Mouse (Mus musculus): ENCODE results near the gene 4933425L06Rik.

The 4933425L06Rik gene

DNA sequence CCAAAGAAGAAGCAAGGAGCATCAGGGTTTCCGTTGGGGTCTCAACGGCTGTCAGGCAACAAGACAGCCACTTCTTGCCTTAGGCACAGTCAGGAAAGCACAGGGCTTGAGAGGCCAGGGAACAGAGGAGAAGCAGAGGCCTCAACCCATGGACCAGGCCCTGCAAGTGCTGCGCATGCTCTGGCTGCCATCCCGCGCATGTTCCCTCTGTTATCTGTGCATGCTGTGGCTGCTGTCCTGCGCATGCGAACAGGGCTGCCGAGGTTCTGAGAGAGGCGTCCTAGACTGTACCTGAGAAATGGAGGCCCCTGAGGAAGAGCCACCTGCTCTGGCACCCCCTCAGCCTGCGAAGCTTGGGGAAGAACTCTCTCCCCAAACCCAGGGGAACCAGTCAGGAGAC, at the start of gene 4933425L06Rik:
Gene 4933425L06Rik, plus strand, starts transcription at position 261 of the 400 bp plus-strand sequence.
- DNase-seq (ENCODE audit: low read depth, low spot score) = no peak

DNA sequence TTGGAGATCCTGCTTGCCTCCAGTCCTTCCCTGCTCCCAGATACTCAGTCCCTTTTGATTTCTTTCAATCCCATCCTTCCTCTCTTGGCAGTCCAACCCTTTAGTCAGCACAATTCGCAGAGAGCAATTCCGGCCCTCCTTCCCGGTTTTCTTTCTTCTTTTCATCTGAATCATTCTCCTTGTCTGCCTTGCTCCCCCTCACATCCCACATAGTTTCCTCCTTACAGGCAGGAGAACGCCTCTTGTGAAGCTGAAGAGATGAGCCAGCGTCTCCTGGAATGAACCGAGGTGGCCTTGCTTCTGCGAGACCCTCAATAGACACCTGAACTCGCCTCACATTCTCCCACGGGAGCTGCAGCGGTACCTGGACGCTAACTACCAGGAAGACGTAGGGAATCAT, 44.1 kb upstream of the 4933425L06Rik start:
- no peak for DNase-seq (ENCODE audit: low read depth, low spot score)

DNA sequence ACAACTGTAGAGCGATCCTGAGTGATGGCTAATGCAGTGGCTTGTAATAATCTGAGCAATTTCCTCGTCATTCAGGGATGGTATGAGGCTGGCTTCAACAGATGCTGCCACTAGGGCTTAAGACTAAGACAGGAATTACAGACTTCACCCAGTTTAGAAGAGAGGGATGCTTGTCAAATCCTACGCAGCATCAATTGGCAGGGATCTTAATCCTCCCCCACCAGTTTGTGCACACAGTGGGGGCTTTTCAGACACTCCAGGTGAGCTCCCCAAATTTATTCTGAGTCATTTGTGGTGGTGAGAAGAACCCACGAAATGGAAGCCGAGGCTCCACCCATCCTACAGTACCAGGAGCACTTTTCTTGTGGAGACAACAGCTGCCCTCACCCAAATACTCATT, 43.6 kb upstream of the 4933425L06Rik start:
- no peak for DNase-seq (ENCODE audit: low read depth, low spot score)

DNA sequence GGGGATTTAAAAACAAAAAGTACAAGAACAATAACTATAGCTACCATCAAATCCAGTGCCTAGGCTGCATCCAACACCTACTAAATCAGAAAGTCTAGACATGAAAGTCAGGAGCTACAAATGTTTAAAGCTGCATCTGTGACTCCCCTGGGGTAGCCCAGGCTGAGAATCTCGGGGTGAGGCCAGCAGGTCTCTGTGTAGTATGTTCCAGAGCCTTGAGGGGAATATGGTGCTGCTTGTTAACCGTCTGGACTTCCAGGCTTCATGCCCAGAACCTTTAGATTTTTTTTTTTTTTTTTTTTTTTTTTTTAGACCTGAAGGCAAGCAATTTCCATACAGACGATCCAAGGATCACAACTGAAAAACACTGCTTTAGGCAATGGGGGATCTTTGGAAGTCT, 38.0 kb upstream of the 4933425L06Rik start:
- DNase-seq (ENCODE audit: low read depth, low spot score) = no peak

DNA sequence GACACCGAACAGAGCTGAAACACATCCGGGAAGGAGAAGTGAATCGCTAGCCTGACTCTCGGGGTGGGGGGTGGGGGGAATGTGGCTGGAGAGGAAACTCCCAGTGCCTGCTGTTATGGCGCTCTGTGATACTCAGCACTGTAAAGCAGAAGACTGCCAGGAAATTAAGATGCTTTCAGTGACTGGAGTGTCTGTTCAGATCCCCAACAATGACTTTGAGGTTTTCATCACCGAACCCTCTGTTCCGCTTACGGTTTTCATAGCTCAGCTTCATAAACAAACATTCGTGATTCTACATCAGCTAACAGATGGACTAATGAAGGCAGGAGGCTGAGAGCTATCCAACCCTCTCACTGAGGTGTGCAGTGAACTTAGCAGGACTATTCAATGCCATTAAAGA, 34.5 kb upstream of the 4933425L06Rik start:
- DNase-seq (ENCODE audit: low read depth, low spot score) = no peak

DNA sequence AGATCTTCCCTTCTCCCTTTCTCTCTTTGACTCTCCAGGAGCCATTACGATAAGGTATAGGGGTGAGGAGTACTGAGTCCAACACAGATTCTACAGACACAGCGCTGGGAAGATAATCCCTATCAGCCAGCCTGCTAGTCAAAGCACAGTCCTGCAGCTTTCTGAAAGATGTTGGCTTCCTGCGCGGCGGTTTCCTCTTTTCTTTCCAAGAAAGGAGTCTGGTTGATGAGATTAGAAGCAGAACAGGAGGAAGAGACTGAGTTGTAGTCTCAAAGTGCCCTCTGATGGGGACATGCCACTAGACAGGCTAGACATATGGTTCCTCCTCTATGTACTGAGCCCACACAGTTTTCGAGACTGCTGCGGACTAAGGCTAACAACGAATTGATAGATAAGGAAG, 33.3 kb upstream of the 4933425L06Rik start:
- DNase-seq (ENCODE audit: low read depth, low spot score) = no peak

DNA sequence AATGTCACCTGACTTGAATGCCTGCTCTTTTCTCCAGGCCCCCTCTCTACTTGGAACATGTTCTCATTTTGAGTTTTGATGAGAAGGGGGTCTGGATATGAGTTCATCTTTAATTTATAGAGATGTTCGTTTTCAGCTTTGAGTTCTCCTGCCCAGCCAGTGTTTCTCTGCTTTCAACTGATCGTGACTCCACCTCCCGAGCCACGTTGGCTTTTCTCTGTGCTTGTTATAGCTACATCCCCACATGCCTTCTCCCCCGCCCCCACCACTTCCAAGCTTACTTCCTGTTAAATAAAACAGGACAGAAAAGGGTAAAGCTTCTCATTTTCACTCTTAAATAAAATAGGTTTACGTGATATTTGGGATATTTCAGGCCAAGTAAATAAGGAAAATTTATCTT, 30.5 kb upstream of the 4933425L06Rik start:
- DNase-seq (ENCODE audit: low read depth, low spot score) = no peak

DNA sequence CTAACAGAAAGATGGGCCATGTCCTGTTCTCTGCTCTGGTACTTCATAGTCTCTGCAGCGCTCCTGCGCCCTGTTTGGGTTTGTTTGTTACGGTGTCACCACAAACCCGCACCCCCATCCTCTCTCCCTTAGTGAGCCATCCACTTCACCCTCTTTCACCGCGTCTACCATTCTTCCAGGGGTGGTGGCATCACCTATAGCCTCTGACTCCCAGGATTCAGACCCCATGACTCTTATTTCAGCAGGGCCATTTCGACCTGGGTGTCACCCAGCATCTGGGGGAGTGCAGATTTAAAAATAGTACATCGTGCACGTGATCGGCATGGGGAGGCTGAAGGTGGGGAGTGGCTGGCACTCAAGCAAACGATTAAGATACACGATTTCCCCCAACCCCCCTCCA, 28.3 kb upstream of the 4933425L06Rik start:
- no peak for DNase-seq (ENCODE audit: low read depth, low spot score)

DNA sequence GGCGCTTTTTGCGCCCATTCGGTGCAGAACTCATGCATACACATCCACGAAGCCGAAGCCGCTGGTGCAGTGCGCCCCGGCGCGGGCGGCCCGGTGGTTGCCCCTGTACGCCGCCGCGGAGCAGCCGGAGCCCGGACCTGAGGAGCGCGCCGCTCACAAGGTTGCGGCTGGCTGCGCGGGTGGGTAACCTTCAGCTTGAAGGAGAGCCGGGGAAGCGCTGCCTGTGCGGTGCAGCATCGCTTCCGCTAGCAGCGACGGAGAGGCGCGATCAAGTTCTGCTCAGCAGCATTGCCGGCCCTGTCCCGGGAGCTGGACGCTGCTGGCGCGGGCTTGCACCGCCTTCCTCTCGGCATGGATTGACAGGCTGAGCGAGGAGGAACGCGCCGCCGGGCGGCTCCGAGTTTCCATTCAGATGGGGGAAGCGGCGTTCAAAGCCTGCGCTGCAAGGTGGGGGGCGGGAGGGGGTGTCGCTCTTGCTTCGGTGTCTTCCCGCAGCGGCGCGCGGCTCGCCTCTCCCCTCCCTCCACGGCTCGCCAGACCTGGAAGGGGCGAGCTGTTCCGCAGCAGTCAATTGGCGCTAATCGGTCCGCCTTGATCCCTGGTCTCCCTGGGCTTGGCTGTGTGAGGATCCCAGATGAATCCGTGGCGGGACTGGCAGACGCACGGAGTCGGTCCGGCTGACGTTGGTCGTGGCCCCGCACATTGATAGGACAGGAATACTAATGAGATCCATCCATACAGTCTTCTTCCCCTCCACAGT, 27.6 kb upstream of the 4933425L06Rik start, which contains the start of gene Rgs7bp:
Gene Rgs7bp, minus strand, starts transcription at position 750 of the 760 bp plus-strand sequence.
- DNase-seq (ENCODE audit: low read depth, low spot score) = no peak

DNA sequence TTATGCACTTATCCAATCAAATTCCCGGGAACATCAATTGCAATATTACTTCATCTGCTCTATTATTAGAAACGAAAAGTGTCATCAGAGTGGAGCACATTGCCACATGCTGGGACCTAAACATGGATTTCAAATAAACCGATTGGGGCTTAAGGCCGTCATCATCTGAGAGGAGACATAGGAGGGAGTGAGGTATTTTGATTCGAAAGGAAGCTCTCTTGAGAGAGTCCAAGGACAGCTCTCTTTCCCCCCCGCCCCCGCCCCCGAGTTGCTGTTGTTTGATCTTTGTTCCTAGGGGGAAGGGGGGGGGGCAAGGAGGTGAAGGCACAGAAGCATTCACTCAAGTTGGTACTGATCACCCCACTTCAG, 27.0 kb upstream of the 4933425L06Rik start:
- no peak for DNase-seq (ENCODE audit: low read depth, low spot score)

DNA sequence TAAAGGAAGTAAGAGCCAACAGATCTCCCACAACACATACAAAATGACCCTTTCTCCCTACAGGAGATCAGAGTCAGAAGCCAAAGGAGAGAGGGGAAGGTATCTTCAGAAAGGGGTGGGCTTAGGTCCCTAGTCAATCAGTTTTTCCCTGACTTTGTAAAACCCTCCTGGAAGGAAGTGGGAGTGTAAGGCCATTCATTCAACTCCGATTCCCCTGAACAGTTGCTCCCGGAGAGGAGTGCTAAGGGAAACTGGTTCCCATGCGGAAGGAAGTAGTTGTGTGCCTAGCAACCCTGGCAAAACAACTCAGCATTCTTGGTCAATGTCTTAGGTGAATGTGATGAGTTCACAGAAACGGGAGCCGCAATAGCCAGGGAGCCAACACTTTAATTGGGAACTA, 26.5 kb upstream of the 4933425L06Rik start:
- no peak for DNase-seq (ENCODE audit: low read depth, low spot score)

DNA sequence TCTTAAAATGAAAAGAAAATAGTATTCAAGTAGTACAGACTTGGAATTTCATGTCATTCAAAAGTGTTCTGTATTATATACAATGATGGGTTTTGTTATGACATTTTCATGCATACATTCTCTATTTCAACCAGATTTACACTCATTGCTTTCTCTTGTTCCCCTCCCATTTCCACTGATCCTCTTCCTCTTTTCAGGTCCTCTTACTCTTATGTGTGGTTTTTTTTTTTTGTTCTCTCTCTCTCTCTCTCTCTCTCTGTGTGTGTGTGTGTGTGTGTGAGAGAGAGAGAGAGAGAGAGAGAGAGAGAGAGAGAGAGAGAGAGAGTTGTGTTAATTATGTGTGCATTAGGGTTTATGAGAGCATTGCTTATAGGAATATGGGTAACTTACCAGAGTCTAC, 15.8 kb upstream of the 4933425L06Rik start:
- DNase-seq (ENCODE audit: low read depth, low spot score) = no peak

DNA sequence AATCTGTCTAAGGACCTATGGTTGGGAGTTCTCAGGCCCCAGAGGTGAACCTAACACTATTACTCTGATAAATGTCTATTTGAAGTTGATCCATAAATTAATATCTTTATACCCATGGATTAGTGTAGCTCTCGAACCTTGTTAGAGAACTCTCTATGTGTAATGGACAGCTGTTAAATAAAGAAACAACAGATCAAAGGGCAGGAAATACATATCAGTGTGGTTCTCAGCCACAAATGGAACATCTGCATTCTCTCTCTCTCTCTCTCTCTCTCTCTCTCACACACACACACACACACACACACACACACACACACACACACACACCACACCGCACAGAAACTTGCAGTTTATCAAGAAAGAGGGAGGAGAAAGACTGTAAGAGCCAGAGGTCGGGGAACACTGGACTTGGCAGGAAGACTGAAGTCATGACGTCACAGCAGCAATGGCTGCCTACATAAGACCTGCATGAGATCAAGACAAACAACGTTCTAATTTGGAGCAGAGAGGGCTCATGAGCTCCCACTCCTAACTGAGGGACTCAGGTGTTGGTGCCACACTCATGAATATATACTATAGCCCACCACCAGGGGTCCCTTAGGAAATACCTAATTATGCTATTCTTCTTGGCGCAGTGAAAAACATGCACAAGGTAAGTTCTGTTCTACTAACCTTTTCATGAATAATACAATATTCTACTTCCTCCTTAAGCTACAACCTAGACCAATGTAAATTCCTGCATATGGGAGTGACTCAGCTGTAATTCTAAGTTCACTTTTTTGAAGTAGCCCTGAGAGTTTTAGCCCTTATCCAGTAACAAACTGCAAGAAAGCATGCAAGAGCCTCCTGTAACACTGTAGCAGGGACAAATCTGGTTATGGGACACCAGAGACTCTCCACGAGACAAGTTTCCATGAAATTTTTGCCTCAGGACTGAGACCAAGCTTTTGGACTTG, 14.8 kb upstream of the 4933425L06Rik start:
- no peak for DNase-seq (ENCODE audit: low read depth, low spot score)

DNA sequence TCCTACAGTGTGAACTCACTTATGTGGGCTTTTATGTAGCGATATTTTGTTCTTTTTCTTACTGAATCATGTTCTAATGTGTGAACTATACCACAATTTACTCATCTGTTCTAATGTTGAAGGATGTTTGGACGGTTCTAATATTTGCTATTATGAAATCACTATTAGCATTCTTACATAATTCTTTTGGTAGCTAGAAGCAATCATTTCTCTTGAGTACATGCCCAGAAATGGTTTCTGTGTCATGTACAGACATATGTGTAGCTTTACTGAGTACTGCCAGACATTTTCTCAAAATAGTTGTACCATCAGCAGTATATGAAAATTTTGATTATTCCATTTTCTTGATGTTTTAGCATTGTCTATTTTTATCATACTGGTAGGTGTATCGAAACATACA, 7.4 kb downstream of the 4933425L06Rik start:
- DNase-seq (ENCODE audit: low read depth, low spot score) = no peak

DNA sequence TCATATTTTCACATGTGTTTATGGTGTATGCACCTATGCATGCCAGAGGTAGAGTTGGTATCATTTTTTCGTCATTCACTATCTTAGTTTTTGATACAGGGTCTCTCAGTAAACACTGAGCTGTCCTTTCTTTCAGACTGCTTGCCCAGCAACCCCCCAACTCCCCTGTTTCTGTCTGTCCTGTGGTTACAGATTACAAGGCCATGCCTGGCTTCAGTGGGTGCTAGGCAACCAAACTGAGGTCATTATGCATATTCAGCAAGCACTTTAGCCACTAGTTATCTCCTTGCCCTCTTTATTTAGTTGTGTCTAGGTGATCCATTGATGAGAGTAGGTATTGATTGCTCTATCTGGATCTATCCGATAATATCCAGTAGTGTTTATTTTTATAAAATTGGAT, 14.4 kb downstream of the 4933425L06Rik start:
- DNase-seq (ENCODE audit: low read depth, low spot score) = no peak

DNA sequence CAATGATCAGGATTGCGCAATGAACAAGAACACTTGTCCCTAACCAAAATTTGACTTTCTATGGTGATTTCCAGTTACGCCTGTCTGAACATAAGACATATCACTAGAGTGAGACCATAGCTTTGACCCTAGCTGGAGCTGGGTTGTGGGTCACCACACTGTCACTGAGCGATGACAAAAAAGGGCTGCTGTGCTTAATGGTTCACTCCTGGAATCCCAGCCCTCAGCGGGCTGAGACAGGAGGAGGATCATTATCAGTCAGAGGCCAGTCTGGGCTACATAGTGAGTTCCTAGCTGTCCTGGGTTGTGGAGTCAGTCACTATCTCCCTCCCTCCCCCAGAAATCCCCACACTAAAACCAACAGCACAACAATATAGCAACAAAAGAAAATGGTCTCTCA, 18.8 kb downstream of the 4933425L06Rik start:
- no peak for DNase-seq (ENCODE audit: low read depth, low spot score)

DNA sequence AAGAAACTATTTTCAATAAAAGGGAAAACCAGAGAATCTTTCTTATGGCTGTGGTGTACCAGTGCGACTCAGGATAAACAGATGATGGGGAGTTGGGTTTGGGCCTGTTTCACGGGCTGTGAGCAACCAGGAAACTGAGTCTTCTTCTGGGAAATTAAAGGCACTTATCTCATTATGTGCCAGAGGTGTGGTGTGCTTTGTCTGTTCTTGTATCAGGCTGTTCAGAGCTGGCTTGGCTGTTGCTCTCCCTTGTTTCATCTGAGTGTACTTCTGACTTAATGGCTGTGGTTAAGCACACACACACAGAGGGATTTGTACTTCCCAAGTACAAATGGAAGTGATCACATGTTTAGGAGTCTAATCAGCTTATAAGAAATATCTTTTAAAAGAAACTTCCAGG, 22.5 kb downstream of the 4933425L06Rik start:
- DNase-seq (ENCODE audit: low read depth, low spot score) = no peak

DNA sequence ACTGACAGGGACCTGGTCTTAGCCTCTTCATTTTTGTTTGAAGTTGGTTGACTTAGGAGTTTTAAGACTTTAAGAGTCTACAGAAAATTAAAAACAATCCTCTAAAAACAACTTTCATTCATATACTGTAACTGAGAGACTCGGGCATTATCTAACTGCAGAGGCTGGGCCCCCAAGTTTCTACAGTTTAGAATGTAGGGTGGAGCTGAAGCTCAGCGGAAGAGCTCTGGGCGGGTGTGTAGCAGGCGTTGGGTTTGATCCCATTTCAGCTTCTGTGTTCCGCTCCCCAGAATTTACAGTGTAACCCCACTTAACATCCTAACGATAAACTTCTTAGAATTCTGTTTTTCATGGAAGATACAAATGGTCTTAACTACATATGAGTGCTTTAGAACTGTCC, 29.7 kb downstream of the 4933425L06Rik start:
- no peak for DNase-seq (ENCODE audit: low read depth, low spot score)

DNA sequence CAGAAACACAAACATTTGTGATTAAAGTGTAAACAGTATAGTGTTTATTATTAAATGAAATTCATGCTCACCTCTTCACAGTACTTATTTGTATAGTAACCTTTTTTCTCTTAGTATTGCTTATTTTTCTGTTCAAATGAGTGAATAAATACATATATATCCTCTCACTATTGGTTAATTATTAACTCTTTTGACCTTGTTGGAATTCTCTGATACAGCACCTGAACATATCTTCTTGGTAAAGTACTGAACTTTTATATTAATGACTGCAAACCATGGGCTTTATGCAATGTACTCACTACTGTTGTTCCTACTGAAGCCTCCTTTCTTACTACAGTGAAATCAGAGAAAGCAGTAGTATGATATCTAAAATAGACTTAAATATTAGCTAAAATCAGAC, 39.7 kb downstream of the 4933425L06Rik start:
- no peak for DNase-seq (ENCODE audit: low read depth, low spot score)

DNA sequence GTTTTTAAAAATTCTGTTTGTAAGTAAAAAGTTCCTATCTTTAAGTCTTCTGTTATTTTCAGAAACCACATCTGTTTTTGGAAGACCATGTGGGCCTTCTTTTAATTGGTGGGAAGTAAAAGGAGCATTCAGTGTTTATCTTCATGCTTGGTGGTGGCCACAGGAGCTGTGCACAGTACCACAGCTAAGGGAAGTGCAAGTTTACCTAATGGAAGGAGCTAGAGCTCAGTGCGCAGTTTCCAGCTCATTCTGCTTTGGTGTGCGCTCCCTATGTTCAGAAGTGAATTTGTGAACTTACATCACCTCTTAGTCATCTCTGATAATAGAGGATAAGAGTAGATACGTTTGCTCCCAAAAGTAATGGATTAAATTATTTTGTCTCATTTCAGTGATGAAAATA, 40.2 kb downstream of the 4933425L06Rik start:
- DNase-seq (ENCODE audit: low read depth, low spot score) = no peak

DNA sequence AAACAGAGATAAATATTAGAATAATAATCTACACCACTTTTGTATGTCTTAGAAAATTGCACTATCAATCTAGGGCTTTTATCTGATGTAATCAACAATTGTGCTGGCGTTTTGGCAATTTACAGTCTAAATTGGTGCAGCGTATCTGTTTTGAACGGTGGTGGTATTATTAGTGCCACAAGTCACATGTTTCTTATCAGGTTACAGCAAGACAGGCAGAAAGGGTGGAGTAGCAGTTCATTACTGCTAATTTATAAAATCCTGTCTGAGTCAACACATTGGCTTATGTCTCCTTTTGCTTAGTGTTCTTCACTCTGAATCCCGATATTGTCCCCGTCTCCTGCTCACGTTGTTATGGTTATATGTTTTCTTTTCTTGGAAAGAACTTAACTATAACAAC, 48.2 kb downstream of the 4933425L06Rik start:
- no peak for DNase-seq (ENCODE audit: low read depth, low spot score)

DNA sequence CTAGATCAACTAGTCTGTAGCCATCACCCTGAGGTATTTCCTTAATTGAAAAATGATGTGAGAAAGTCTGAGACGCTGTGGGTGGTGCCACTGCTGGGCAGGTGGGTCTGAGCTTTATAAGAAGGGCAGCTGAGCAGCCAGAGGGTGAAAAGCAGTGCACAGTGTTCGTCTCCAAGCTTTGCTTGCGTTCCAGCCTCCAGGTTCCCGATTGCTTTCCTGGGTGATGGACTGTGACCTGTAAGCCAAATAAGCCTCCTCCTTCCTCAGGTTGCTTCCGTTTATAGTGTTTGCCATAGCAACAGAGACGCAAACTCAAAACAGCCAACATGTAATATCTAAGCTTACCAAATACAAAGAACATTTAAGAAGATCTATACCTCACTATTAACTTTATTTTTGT, 50.4 kb downstream of the 4933425L06Rik start:
- DNase-seq (ENCODE audit: low read depth, low spot score) = no peak

DNA sequence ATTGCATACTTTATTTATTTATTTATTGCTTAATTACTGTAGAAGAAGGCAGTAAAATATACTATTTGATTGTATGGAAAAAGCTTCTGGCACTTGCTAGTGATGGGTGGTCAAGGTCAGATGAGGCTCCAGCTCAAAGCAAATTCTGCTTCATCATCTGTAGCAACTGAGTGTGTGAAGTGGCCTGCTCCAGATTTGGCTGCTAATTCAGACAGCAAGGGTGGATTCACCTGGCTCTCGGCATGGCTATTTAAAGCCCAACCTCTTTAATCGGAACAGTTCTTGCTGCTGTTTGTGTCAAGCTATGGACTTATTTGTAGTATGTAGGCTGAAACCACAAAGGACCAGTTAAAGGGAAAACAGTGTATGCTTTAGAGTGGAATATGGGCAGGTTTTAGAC, 50.9 kb downstream of the 4933425L06Rik start:
- no peak for DNase-seq (ENCODE audit: low read depth, low spot score)
